Mouse (Mus musculus) myocyte (in vitro differentiated cells): ENCODE results near the gene Rbm44. TPM values are rescaled to one million over a fixed set of nuclear protein-coding genes. Genes with fewer than 3 reads are reported as not detected.

Experiments
- H3K27me3 ChIP-seq: one replicate; pipeline ENCODE4 v1.6.1; 2011; ENCODE audit not compliant: control insufficient read depth, insufficient read depth, insufficient read length
- H3K36me3 ChIP-seq: one replicate; pipeline ENCODE4 v1.6.1; 2011; ENCODE audit not compliant: control insufficient read depth, insufficient read depth
- H3K4me2 ChIP-seq: one replicate; pipeline ENCODE4 v1.6.1; 2011; ENCODE audit warnings: low read depth, control low read depth
- H3K4me3 ChIP-seq: one replicate; pipeline ENCODE4 v1.5.1; 2011; ENCODE audit warnings: mild to moderate bottlenecking, control low read depth, moderate library complexity
- H3K79me2 ChIP-seq: one replicate; pipeline ENCODE4 v1.6.1; 2011; ENCODE audit not compliant: control insufficient read depth, insufficient read depth
- H3ac ChIP-seq: one replicate; pipeline ENCODE4 v1.6.1; 2011; ENCODE audit not compliant: control insufficient read depth, insufficient read length
- CEBPB ChIP-seq: IDR thresholded peaks from 2 replicates; pipeline ENCODE4 v1.6.1; 2011; ENCODE audit warnings: mild to moderate bottlenecking, moderate library complexity; ENCODE audit not compliant: poor library complexity, insufficient read depth, severe bottlenecking
- E2F4 ChIP-seq: IDR thresholded peaks from one replicate; pipeline ENCODE4 v1.6.1; 2011; ENCODE audit warnings: mild to moderate bottlenecking, control low read depth, moderate library complexity; ENCODE audit not compliant: insufficient read depth
- MAX ChIP-seq: IDR thresholded peaks from one replicate; pipeline ENCODE4 v1.6.1; 2011; ENCODE audit warnings: low read depth, mild to moderate bottlenecking, control low read depth
- MYOD1 ChIP-seq, 3 experiments: IDR thresholded peaks; one replicate each; pipeline ENCODE4 v1.6.1; 2011; ENCODE audit warnings: control low read depth in 2 of 3, low read depth in 2 of 3, mild to moderate bottlenecking in 2 of 3, moderate library complexity in 1 of 3; ENCODE audit not compliant: insufficient read length in 2 of 3, control insufficient read depth in 1 of 3
- MYOG ChIP-seq, 3 experiments: IDR thresholded peaks; one replicate each; pipeline ENCODE4 v1.6.1; 2011; ENCODE audit warnings: control low read depth in 2 of 3, low read depth in 2 of 3, mild to moderate bottlenecking in 2 of 3; ENCODE audit not compliant: insufficient read length in 2 of 3, control insufficient read depth in 1 of 3, insufficient read depth in 1 of 3
- POLR2A ChIP-seq: IDR thresholded peaks from one replicate; pipeline ENCODE4 v1.6.1; 2011; ENCODE audit warnings: low read depth, mild to moderate bottlenecking, control low read depth, moderate library complexity; ENCODE audit not compliant: insufficient read length
- POLR2AphosphoS2 ChIP-seq: IDR thresholded peaks from one replicate; pipeline ENCODE4 v1.6.1; 2011; ENCODE audit warnings: low read depth, control low read depth; ENCODE audit not compliant: insufficient read length
- REST ChIP-seq: IDR thresholded peaks from one replicate; pipeline ENCODE4 v1.6.1; 2011; ENCODE audit warnings: mild to moderate bottlenecking, control low read depth, moderate library complexity; ENCODE audit not compliant: insufficient read depth, insufficient read length
- SRF ChIP-seq: IDR thresholded peaks from one replicate; pipeline ENCODE4 v1.6.1; 2011; ENCODE audit warnings: low read depth; ENCODE audit not compliant: control insufficient read depth, insufficient read length
- TCF12 ChIP-seq: IDR thresholded peaks from one replicate; pipeline ENCODE4 v1.6.1; 2011; ENCODE audit warnings: mild to moderate bottlenecking, control low read depth; ENCODE audit not compliant: poor library complexity, insufficient read depth, severe bottlenecking
- TCF3 ChIP-seq: IDR thresholded peaks from one replicate; pipeline ENCODE4 v1.6.1; 2011; ENCODE audit warnings: low read depth, control low read depth; ENCODE audit not compliant: insufficient read length
- USF1 ChIP-seq: IDR thresholded peaks from one replicate; pipeline ENCODE4 v1.6.1; 2011; ENCODE audit warnings: low read depth, mild to moderate bottlenecking, control low read depth, moderate library complexity
- polyA plus RNA-seq: library from polyadenylated mRNA; unstranded; fragments of >200 nt; fragmentation: generic; extraction: Trizol; gene quantifications from one replicate; pipeline ENCODE4 v1.2.1, GENCODE M21; 2012; ENCODE audit warnings: missing spikeins

Gene Rbm44
- polyA plus RNA-seq, 1 experiment: not detected

- TF ChIP-seq MAX (no peak), MYOD1 (IDR thresholded peaks at IDR 0.05; ENCODE audit: control insufficient read depth in 1 of 3, insufficient read length in 2 of 3, low read depth in 2 of 3) (peak in 1 of 3 experiments; percentile 76), CEBPB (no peak), MYOG (IDR thresholded peaks at IDR 0.05; ENCODE audit: control insufficient read depth in 1 of 3, insufficient read depth in 1 of 3, insufficient read length in 2 of 3, low read depth in 2 of 3) (peak in 2 of 3 experiments; percentile 21 to 71), USF1 (no peak), REST (no peak)
- Histone ChIP-seq H3ac (no peak overlapping the region), H3K4me2 (peak overlapping the region; percentile 52), H3K4me3 (no peak overlapping the region), H3K79me2 (no peaks in the 10 kb centered on the region), H3K27me3 (no peaks in the 10 kb centered on the region), H3K36me3 (no peaks in the 10 kb centered on the region)
These were observed 64.5 kb downstream of the Rbm44 start for GRCm38 (mm10) chr1:91209343-91209742.

- no peak overlapping the region for H3ac ChIP-seq
These were observed 64.9 kb downstream of the Rbm44 start for GRCm38 (mm10) chr1:91209785-91210184.

GRCm38 (mm10) chr1:91211099-91211498 is 66.2 kb downstream of the Rbm44 start:
- no peaks in the 10 kb centered on the region for H3K36me3 ChIP-seq
- H3ac ChIP-seq: no peak overlapping the region
- H3K4me2 ChIP-seq: no peak overlapping the region
- TF ChIP-seq TCF3: no peak
- peak in 1 of 3 experiments; percentile 50 for TF ChIP-seq MYOD1 (IDR thresholded peaks at IDR 0.05; ENCODE audit: control insufficient read depth in 1 of 3, insufficient read length in 2 of 3, low read depth in 2 of 3)
- H3K27me3 ChIP-seq: no peaks in the 10 kb centered on the region
- H3K79me2 ChIP-seq: no peaks in the 10 kb centered on the region
- H3K4me3 ChIP-seq: no peak overlapping the region

More at GRCm38 (mm10) chr1:91209785-91210184, 64.9 kb downstream of the Rbm44 start:
- Histone ChIP-seq H3K4me3 (no peak overlapping the region), H3K79me2 (no peaks in the 10 kb centered on the region), H3K4me2 (peak overlapping the region; percentile 52), H3K36me3 (no peaks in the 10 kb centered on the region), H3K27me3 (no peaks in the 10 kb centered on the region)
- no peak for TF ChIP-seq E2F4
- peak; percentile 53 to 91 (median 73) for TF ChIP-seq MYOG (IDR thresholded peaks at IDR 0.05; ENCODE audit: control insufficient read depth in 1 of 3, insufficient read depth in 1 of 3, insufficient read length in 2 of 3, low read depth in 2 of 3)
- TF ChIP-seq MYOD1 (IDR thresholded peaks at IDR 0.05; ENCODE audit: control insufficient read depth in 1 of 3, insufficient read length in 2 of 3, low read depth in 2 of 3): peak in 2 of 3 experiments; percentile 82 to 92
- peak; percentile 55 for TF ChIP-seq TCF3
- TF ChIP-seq TCF12: peak; percentile 33

- Histone ChIP-seq H3ac (no peak overlapping the region), H3K4me3 (no peak overlapping the region), H3K36me3 (no peaks in the 10 kb centered on the region), H3K79me2 (no peaks in the 10 kb centered on the region), H3K27me3 (no peaks in the 10 kb centered on the region), H3K4me2 (no peak overlapping the region)
- no peak for TF ChIP-seq POLR2AphosphoS2
- TF ChIP-seq POLR2A: no peak
- no peak for TF ChIP-seq SRF
These were observed 66.7 kb downstream of the Rbm44 start for GRCm38 (mm10) chr1:91211591-91212008.

- Histone ChIP-seq H3K36me3 (no peaks in the 10 kb centered on the region), H3ac (no peak overlapping the region), H3K27me3 (no peaks in the 10 kb centered on the region), H3K4me2 (no peak overlapping the region), H3K79me2 (no peaks in the 10 kb centered on the region), H3K4me3 (no peak overlapping the region)
- TF ChIP-seq TCF12 (no peak), POLR2A (no peak), MYOG (IDR thresholded peaks at IDR 0.05; ENCODE audit: control insufficient read depth in 1 of 3, insufficient read depth in 1 of 3, insufficient read length in 2 of 3, low read depth in 2 of 3) (no peak), E2F4 (no peak), MAX (no peak), POLR2AphosphoS2 (no peak), TCF3 (no peak), USF1 (no peak), REST (no peak), MYOD1 (IDR thresholded peaks at IDR 0.05; ENCODE audit: control insufficient read depth in 1 of 3, insufficient read length in 2 of 3, low read depth in 2 of 3) (no peak), CEBPB (no peak), SRF (no peak)
These were observed 70.4 kb downstream of the Rbm44 start for GRCm38 (mm10) chr1:91215264-91215663.

- no peak overlapping the region for H3ac ChIP-seq
- no peaks in the 10 kb centered on the region for H3K79me2 ChIP-seq
- no peaks in the 10 kb centered on the region for H3K36me3 ChIP-seq
- TF ChIP-seq MYOD1 (IDR thresholded peaks at IDR 0.05; ENCODE audit: control insufficient read depth in 1 of 3, insufficient read length in 2 of 3, low read depth in 2 of 3): peak in 1 of 3 experiments; percentile 38
- TF ChIP-seq TCF12: no peak
- TF ChIP-seq MYOG (IDR thresholded peaks at IDR 0.05; ENCODE audit: control insufficient read depth in 1 of 3, insufficient read depth in 1 of 3, insufficient read length in 2 of 3, low read depth in 2 of 3): peak in 1 of 3 experiments; percentile 64
- peak overlapping the region; percentile 61 for H3K4me2 ChIP-seq
- no peak overlapping the region for H3K4me3 ChIP-seq
- no peaks in the 10 kb centered on the region for H3K27me3 ChIP-seq
These were observed 71.1 kb downstream of the Rbm44 start for GRCm38 (mm10) chr1:91215981-91216380.
